Mouse (Mus musculus) myocyte (in vitro differentiated cells): Measurements from ENCODE around the gene Olfr1183.

Source experiments
- E2F4 ChIP-seq: IDR thresholded peaks from one replicate; pipeline ENCODE4 v1.6.1; 2011; ENCODE audit warnings: mild to moderate bottlenecking, control low read depth, moderate library complexity; ENCODE audit not compliant: insufficient read depth
- MAX ChIP-seq: IDR thresholded peaks from one replicate; pipeline ENCODE4 v1.6.1; 2011; ENCODE audit warnings: low read depth, mild to moderate bottlenecking, control low read depth
- POLR2A ChIP-seq: IDR thresholded peaks from one replicate; pipeline ENCODE4 v1.6.1; 2011; ENCODE audit warnings: low read depth, mild to moderate bottlenecking, control low read depth, moderate library complexity; ENCODE audit not compliant: insufficient read length
- TCF12 ChIP-seq: IDR thresholded peaks from one replicate; pipeline ENCODE4 v1.6.1; 2011; ENCODE audit warnings: mild to moderate bottlenecking, control low read depth; ENCODE audit not compliant: poor library complexity, insufficient read depth, severe bottlenecking

DNA sequence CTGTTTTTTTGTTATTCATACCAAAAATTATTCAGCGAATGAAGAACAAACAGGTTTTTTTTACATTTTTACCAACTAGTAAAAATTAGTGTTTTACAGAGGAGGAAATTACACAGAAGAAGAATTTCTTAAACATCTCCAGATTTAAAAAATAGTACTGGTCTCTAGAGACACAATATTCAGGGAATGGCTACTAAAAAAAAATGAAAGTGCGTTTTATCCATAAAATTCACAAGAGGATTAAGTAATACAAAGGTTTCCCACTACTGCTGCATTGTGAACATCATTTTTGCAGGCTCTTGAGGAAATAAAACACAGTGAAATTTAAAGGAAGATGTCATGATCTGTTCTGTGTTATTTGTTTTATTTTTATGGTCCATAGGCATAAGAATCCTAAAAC, 28.6 kb downstream of the Olfr1183 start, which contains the start of gene Olfr1184:
- no peak for TF ChIP-seq POLR2A
- TF ChIP-seq MAX: no peak
- TF ChIP-seq TCF12: no peak
- TF ChIP-seq E2F4: no peak
